15 mouse cellular contexts compared by ENCODE assay signal in genomic region chr4:146168730-146169215, GRCm38 (mm10). TPM values are rescaled to one million over a fixed set of nuclear protein-coding genes. Genes with fewer than 3 reads are reported as not detected.
DNase-seq lines count a peak whose midpoint lies in the region; ATAC-seq lines count a peak whose summit lies in the region.
"Not testable (repeated sequence)": the region's sequence is repeated elsewhere in the genome, so short reads cannot be mapped to it uniquely, and the experiment has no call there.
"Had no signal": no experiment of that assay in that cellular context is flagged by ENCODE, and none has a peak within 500 bp of the region (broad histone marks: within the 10 kb centered on the region; RNA-seq: fewer than 3 reads in every experiment).

No protein-coding gene starts in this region.

- H3K9ac ChIP-seq in forebrain, embryonic 11.5 days (ENCODE audit: low read length); heart, embryonic 13.5 days; hindbrain, embryonic 15.5 days; kidney, embryonic 16.5 days (replicated peaks; ENCODE audit: low read length); liver, embryonic 13.5 days; stomach, embryonic 16.5 days (ENCODE audit: low read length): not testable (repeated sequence)

- H3K4me3 ChIP-seq in forebrain, embryonic 11.5 days (ENCODE audit: low read depth, low read length); heart, embryonic 13.5 days; hindbrain, embryonic 15.5 days; kidney, embryonic 16.5 days (ENCODE audit: low read length); liver, embryonic 13.5 days (replicated peaks); stomach, embryonic 16.5 days (replicated peaks; ENCODE audit: low read length): not testable (repeated sequence)

- peak; percentile 81 for ATAC-seq in forebrain, embryonic 11.5 days (replicated peaks; ENCODE audit: low FRiP score)
- ATAC-seq in heart, embryonic 13.5 days (ENCODE audit: extremely low read depth, insufficient number of reproducible peaks, low FRiP score, low TSS enrichment) = peak; percentile 69
- ATAC-seq in hindbrain, embryonic 15.5 days (ENCODE audit: low FRiP score, low read depth) = peak; percentile 68; the same call in 1 of the 2 replicates
- ATAC-seq in kidney, embryonic 16.5 days (ENCODE audit: low FRiP score, low TSS enrichment) = peak; percentile 80
- ATAC-seq in liver, embryonic 13.5 days (ENCODE audit: low read depth) = peak; percentile 31; the same call in 1 of the 2 replicates
- peak; percentile 62 for ATAC-seq in megakaryocyte, adult 5-6 weeks (ENCODE audit: poor library complexity, severe bottlenecking)
- peak; percentile 67; the same call in 1 of the 2 replicates for ATAC-seq in monocyte, adult 5-6 weeks (replicated peaks; ENCODE audit: insufficient number of reproducible peaks, low FRiP score, low TSS enrichment, poor library complexity, severe bottlenecking)
- peak; percentile 64 for ATAC-seq in stomach, embryonic 16.5 days (ENCODE audit: insufficient read depth, low FRiP score)

- H3K27me3 ChIP-seq in forebrain, embryonic 11.5 days (ENCODE audit: control insufficient read depth, insufficient read depth, low read length); heart, embryonic 13.5 days (replicated peaks); hindbrain, embryonic 15.5 days; kidney, embryonic 16.5 days (ENCODE audit: insufficient read depth, low read length); liver, embryonic 13.5 days; stomach, embryonic 16.5 days (ENCODE audit: control insufficient read depth, insufficient read depth, low read length): not testable (repeated sequence)

- WGBS in forebrain, embryonic 11.5 days = no CpG with 5 or more reads among the region's 2 CpGs
- WGBS in heart, embryonic 13.5 days = no CpG with 5 or more reads among the region's 2 CpGs
- no CpG with 5 or more reads among the region's 2 CpGs for WGBS in hindbrain, embryonic 15.5 days
- WGBS in kidney, embryonic 16.5 days = no CpG with 5 or more reads among the region's 2 CpGs
- WGBS in liver, embryonic 13.5 days (ENCODE audit: insufficient replicate concordance) = no CpG with 5 or more reads among the region's 2 CpGs
- WGBS in stomach, embryonic 16.5 days = no CpG with 5 or more reads among the region's 2 CpGs

- H3K27ac ChIP-seq in forebrain, embryonic 11.5 days (ENCODE audit: low read depth, low read length); heart, embryonic 13.5 days (replicated peaks); hindbrain, embryonic 15.5 days (replicated peaks); kidney, embryonic 16.5 days (ENCODE audit: low read length); liver, embryonic 13.5 days; stomach, embryonic 16.5 days (ENCODE audit: low read length): not testable (repeated sequence)

- DNase-seq in forebrain, embryonic 11.5 days (ENCODE audit: low spot score); liver, embryonic 13.5 days: not testable (repeated sequence)

- H3K36me3 ChIP-seq in forebrain, embryonic 11.5 days (ENCODE audit: control insufficient read depth, insufficient read depth, low read length); heart, embryonic 13.5 days; hindbrain, embryonic 15.5 days; kidney, embryonic 16.5 days (ENCODE audit: insufficient read depth, low read length); liver, embryonic 13.5 days; stomach, embryonic 16.5 days (ENCODE audit: control insufficient read depth, insufficient read depth, low read length): not testable (repeated sequence)

- peaks cover 15% of the 10 kb centered on the region for H3K9me3 ChIP-seq in forebrain, embryonic 11.5 days (ENCODE audit: control insufficient read depth, low read length)
- H3K9me3 ChIP-seq in heart, embryonic 13.5 days = peaks cover 27% of the 10 kb centered on the region
- H3K9me3 ChIP-seq in hindbrain, embryonic 15.5 days = peaks cover 22% of the 10 kb centered on the region
- H3K9me3 ChIP-seq in kidney, embryonic 16.5 days (ENCODE audit: low read length) = peaks cover 10% of the 10 kb centered on the region; the same call in 1 of the 2 replicates
- peaks cover 12% of the 10 kb centered on the region for H3K9me3 ChIP-seq in liver, embryonic 13.5 days (replicated peaks)
- not testable (repeated sequence) for H3K9me3 ChIP-seq in stomach, embryonic 16.5 days (replicated peaks; ENCODE audit: control insufficient read depth, low read length)

- not testable (repeated sequence) for H3K4me1 ChIP-seq in forebrain, embryonic 11.5 days (replicated peaks; ENCODE audit: control insufficient read depth, insufficient read depth, low read length); heart, embryonic 13.5 days; hindbrain, embryonic 15.5 days (replicated peaks); kidney, embryonic 16.5 days (ENCODE audit: insufficient read depth, low read length); liver, embryonic 13.5 days (replicated peaks); stomach, embryonic 16.5 days (ENCODE audit: control insufficient read depth, insufficient read depth, low read length)

- H3K4me2 ChIP-seq in forebrain, embryonic 11.5 days (ENCODE audit: low read depth, low read length, severe bottlenecking); heart, embryonic 13.5 days; hindbrain, embryonic 15.5 days; kidney, embryonic 16.5 days (replicated peaks; ENCODE audit: low read depth, low read length); liver, embryonic 13.5 days; stomach, embryonic 16.5 days (ENCODE audit: low read depth, low read length): not testable (repeated sequence)

RNA-seq across cellular contexts. Expression of gene Zfp600, which starts 12.1 kb away (rescaled TPM):
- not detected in 2 replicates for polyA plus RNA-seq in forebrain, embryonic 11.5 days (2014; fragmentation: Nextera tagmentation; extraction: Ambion mirVana)
- not detected in 2 replicates for polyA plus RNA-seq in heart, embryonic 13.5 days (2015; fragmentation: Nextera tagmentation; extraction: Ambion mirVana)
- polyA plus RNA-seq in hindbrain, embryonic 15.5 days (2015; fragmentation: Nextera tagmentation; extraction: Ambion mirVana) = not detected in 2 replicates
- polyA plus RNA-seq in kidney, embryonic 16.5 days (2015; fragmentation: Nextera tagmentation; extraction: Ambion mirVana) = not detected in 2 replicates
- 0.29 TPM in 1 of 2 replicates, not detected in the other for polyA plus RNA-seq in liver, embryonic 13.5 days (2015; fragmentation: Nextera tagmentation; extraction: Ambion mirVana)
- total RNA-seq in megakaryocyte, adult 5-6 weeks (2015) = not detected in 2 replicates
- not detected in 2 replicates for total RNA-seq in megakaryocyte, adult 5-6 weeks (2017)
- not detected in 3 replicates for total RNA-seq in monocyte, adult 5-6 weeks (2017)
- polyA plus RNA-seq in stomach, embryonic 16.5 days (2015; fragmentation: Nextera tagmentation; extraction: Ambion mirVana) = not detected in 2 replicates
- total RNA-seq: gastrocnemius, adult 2 months; layer of hippocampus, adult 18-20 months; left cerebral cortex, postnatal 4 days; MEL had no signal
- polyA plus RNA-seq: adrenal gland, adult 2 months; forebrain, embryonic 16.5 days; spleen, adult 2 months had no signal

Comparison
In these comparisons a context has a peak if more than half of its experiments do, and no peak if none do; other contexts are left out.
1. ATAC-seq: peak in every context shown above with its lines; median percentile 81 in forebrain, embryonic 11.5 days; 80 in kidney, embryonic 16.5 days; 69 in heart, embryonic 13.5 days; 68 in hindbrain, embryonic 15.5 days; 67 in monocyte, adult 5-6 weeks; 64 in stomach, embryonic 16.5 days; 62 in megakaryocyte, adult 5-6 weeks; 31 in liver, embryonic 13.5 days.